Mouse (Mus musculus): ENCODE data around the gene G0s2.

G0s2 gene

GRCm38 (mm10) chr1:193272916-193273601, at the start of gene G0s2:
Gene G0s2, minus strand, starts transcription at chr1:193273217.
- peak in 1 of 2 experiments; percentile 39 for DNase-seq (ENCODE audit: low spot score in 2 of 2)

GRCm38 (mm10) chr1:193320398-193320797, 47.4 kb upstream of the G0s2 start:
- no peak for DNase-seq (ENCODE audit: low spot score in 2 of 2)

DNA sequence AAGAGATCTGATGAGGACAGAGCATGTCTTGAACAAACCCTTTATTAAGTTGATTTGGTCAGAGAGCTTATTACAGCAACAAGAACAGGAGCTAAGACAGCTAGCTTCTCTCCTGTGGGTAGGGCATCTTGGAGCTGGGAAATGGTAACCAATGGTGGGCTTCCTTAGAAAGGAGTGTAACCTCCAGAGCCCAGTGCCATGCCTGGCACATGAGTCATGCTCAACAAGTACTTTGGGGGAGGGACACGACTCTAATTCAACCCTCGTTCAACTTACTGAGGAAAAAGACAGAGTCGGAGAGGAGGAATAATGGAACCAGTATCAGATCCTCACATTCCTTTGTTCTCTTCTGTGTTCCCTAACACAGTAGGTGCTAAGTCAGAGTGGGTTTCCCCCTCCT, 46.7 kb upstream of the G0s2 start:
- DNase-seq (ENCODE audit: low spot score in 2 of 2): no peak

GRCm38 (mm10) chr1:193317159-193317559, 44.1 kb upstream of the G0s2 start:
- DNase-seq (ENCODE audit: low spot score in 2 of 2): no peak

DNA sequence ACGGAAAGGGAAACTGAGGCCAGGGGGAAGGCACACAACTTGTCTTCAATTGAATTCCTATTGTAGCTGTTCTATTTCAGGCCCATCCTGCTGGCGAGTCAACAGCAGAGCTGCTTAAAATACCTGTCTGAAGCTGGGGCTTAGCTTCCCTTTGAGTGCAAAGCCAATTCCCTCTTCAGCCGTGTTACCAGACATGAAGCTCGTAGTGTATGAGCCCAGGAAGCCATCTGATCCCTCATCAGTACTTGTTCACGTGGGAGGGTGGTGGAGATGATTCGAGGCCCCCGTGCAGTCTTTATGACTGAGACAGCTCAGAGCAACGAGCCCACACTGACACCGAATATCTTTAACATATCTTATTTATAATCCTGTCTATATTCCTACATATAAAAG, 43.3 kb upstream of the G0s2 start:
- no peak for DNase-seq (ENCODE audit: low spot score in 2 of 2)

DNA sequence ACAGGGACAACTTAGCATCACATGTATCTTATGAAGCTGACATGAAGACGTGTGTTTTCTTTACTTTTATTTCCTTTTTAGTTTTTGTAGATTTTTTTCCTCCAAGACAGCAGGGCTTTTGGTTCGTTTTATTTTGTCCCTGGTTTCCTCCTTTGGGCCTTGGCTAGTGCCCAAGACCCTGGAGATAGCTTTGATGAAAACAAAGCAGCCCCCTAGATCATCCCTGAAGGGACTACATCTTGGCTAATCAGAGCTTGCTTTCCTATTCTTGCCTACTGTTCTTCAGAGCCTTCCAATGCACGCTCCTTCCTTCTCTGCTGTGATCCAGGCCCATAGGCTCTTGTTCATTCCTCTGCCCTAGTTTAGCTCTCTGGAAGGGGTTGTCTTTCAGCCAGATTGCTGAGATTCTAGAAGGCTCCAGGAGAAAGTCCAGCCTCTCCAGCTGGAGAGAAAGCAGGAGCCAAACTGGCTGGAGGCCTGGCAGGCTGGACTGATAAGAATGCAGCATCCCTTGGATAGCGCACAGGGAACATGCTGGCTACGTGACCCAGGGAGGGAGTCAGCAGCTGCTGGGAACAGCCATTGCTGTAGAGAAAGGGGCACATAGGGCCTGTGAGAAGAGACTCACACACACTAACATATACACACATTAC, 42.8 kb upstream of the G0s2 start:
- DNase-seq (ENCODE audit: low spot score in 2 of 2): no peak

- DNase-seq (ENCODE audit: low spot score in 2 of 2): no peak
These were observed 38.6 kb upstream of the G0s2 start for GRCm38 (mm10) chr1:193311596-193311995.

DNA sequence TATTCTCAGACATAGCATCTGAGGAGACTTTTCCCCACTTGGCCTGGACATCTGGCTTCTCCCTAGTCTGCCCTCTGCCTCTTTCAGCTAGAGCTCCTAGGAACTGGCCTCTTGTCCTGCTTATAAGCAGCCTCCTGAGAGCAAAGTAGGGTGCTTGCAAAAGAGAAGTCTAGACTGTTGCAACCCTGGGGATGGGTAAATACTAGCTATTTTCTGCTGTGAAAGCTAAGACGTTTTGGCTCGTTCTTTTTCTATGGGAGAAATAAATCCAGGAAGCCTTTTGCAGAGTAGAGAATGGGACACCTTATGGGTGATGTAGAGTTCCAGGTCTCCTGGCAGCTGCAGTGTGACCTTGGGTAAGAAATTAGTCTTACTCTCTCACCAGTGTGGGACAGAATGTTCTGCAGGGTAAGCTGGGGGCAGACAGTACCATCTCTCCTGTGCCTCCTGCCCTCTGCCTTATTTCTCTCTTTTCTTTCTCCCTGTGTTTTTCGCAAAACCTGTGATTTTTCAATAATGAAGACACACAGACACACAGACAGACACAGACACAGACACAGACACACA, 37.6 kb upstream of the G0s2 start:
- no peak for DNase-seq (ENCODE audit: low spot score in 2 of 2)

- DNase-seq (ENCODE audit: low spot score in 2 of 2): no peak
These were observed 36.9 kb upstream of the G0s2 start for GRCm38 (mm10) chr1:193309785-193310518.

DNA sequence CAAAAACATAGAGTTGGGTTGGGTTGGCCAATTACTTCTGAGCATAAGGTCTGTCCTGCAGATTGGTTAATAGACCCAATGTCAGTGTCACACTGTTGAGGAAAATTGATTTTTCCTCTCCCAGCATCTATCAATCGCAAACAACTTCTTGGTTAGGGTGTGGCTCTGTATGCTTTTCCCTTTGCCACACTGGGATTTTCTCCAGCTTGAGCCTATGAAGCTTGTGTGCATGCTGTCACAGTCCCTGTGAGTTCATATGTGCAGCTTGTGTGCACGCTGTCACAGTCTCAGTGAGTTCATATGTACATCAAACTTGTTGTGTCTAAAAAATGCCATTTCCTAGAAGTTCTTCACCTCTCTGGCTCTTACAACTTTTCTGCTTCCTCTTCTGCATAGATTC, 33.8 kb upstream of the G0s2 start:
- DNase-seq (ENCODE audit: low spot score in 2 of 2): no peak

DNA sequence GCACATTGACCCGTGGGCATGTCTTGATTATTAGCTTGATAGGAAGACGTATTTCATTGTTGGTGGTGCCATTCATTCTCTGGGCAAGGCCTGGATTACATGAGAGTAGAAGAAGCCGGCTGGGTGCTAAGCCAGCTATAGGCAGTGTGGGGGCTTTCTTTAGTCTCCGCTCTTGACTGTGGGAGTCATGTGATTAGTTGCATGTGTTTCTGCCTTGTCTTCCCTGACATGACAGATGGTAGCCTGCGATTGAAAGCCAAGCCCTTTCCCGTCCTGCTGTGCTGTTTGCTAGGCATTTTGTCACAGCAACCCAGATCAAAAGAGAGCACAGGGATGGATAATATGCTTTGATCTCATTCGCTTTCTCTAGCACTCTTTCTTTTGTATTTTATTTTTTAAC, 32.4 kb upstream of the G0s2 start:
- DNase-seq (ENCODE audit: low spot score in 2 of 2): no peak

DNA sequence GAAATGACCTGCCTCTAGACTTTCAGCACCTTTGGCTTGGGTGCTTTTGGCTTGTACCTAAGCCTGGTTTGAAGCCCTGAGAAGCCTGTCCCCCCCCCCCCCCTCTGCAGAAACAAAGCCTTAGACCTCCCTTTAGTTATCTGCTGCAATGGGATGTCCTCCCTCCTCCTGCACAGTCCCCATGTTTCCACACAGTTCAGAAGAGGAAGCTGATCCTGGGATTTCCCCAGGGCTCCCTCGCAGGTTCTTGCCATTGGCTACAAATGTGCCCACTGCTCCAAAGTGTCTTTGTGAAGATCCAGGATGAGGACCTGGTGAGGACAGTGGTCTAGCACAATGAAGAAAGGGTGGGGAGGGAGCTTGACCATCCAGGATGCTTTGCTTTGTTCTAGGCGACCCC, 30.1 kb upstream of the G0s2 start:
- no peak for DNase-seq (ENCODE audit: low spot score in 2 of 2)

GRCm38 (mm10) chr1:193302093-193302405, 29.0 kb upstream of the G0s2 start:
- no peak for DNase-seq (ENCODE audit: low spot score in 2 of 2)

DNA sequence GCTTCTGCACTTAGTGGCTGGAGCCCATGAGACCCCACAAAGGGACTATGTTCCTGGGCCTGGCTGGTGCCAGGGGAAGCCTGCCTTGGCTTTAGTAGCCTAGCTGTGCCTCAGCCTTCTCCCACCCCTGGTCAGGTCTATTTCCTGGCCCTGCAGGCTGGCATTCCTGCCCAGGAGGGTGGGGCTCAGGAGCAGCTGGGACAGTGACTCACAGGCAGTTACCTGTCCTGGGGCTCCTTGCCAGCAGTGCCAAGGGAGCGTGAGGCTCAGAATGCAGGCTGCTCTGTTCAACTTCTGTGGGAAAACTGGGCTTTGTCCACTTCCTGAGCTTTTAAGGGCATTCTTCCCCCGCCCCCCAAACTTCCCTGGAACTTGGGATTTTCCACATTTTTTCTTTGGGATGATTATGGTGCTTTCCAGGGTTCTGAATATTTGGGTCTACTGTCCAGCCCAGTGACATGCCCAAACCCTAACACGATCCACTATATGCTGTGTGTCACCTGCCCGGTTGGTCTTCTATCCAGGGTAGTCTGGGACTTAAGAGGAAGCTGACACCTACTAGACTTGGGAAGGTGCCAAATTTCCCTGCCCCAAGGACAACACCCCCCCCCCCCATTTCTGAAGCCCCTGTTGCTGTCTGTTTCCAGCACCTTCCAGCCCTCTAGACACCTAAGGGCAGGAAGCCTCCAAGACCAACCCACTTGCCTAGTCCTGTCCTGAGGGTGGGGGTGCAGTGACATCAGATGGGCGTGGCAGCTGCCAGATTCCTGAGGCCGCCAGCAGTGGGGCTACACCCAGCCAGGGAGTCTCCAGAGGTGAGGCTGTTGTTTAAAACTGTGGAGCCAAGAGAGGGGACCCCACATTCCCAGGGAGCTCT, 28.4 kb upstream of the G0s2 start:
- DNase-seq (ENCODE audit: low spot score in 2 of 2): no peak

GRCm38 (mm10) chr1:193299995-193300394, 27.0 kb upstream of the G0s2 start:
- DNase-seq (ENCODE audit: low spot score in 2 of 2): no peak

- no peak for DNase-seq (ENCODE audit: low spot score in 2 of 2)
These were observed 25.2 kb upstream of the G0s2 start for GRCm38 (mm10) chr1:193298141-193298765.

- no peak for DNase-seq (ENCODE audit: low spot score in 2 of 2)
These were observed 22.9 kb upstream of the G0s2 start for GRCm38 (mm10) chr1:193295920-193296319.

DNA sequence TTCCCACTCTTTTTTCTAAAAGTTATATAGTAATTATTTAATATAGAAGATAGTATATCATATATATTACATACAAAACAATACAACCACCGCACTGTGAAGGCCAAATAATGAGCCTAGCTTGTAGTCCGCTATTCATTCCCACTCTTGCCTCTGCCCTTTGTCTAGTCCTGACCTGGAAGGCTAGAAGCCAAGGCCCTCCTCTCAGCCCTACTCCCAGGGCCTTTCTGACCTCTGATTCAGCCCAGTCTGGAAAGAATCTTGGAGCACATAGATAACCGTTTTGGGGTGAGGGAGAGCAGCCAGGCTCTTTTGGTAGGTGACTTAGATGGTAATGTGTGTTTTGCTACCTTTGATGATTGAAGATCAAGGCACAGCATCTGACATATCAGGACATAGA, 20.9 kb upstream of the G0s2 start:
- DNase-seq (ENCODE audit: low spot score in 2 of 2): no peak

- DNase-seq (ENCODE audit: low spot score in 2 of 2): no peak
These were observed 20.0 kb upstream of the G0s2 start for GRCm38 (mm10) chr1:193293039-193293438.

DNA sequence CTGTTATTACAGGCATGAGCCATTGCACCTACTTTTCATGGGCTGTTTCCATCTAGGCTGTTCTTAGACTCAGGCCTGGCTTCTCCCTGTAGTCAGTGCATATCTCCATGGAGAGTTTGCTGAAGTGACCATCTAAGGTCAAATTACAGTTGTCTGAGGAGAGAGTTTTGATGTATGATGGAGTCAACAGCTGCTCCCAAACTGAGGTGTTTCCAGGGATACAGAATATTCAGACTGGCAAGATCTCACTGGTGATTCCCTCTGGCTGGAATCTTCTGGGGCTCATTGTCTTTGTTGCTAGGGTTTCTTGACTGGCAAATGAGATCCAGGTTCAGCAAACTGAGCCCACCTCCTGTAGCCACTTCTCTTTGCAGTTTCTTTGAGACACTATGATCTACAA, 17.7 kb upstream of the G0s2 start:
- DNase-seq (ENCODE audit: low spot score in 2 of 2): no peak

GRCm38 (mm10) chr1:193289914-193290313, 16.9 kb upstream of the G0s2 start:
- no peak for DNase-seq (ENCODE audit: low spot score in 2 of 2)

Data from spleen, postnatal 10 days (tissue).